Mouse (Mus musculus): ENCODE data around the gene Gtf2ird2.
A peak's percentile ranks its signal among the peaks of the same experiment; 100 is the strongest.

Gene Gtf2ird2

DNA sequence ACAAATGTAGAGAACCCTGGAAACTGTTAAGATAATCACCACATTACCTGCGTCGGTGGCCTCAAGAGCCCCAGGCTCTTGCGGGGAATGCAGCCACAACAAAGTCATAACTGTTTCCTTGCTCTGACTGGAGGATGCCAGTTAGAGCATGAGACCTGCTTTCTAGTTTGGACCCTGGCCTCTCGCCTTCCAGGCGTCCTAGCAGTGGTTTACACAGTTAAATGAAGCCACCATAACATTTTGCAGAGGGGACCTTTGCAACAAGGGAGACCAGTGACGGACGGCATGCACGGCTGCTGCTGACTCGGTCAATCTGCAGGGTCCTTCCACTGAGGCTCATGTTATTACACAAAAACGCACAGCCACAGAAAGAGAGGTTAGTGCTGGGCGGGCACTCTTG is 88.9 kb downstream of the Gtf2ird2 start:
- peak; percentile 43 for DNase-seq

DNA sequence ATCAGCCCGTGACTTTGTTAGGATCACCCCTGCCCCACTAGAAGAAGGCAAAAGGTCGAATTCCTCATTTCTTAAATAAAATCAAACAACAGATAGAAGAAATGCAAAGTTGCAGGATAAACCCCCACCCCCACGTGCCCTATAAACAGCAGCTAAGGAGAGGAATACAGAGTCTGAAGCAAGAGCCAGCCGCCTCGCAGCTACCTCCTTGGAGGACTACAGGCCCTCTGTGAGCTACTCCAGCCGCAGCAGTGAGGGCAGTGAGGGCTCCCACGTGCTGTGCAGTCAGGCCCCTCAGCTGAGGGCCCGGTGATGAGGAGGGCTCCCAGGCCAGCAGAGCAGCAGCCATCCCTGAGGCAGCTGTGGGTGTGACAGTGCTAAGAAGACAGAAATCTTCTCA is 89.9 kb downstream of the Gtf2ird2 start:
- peak; percentile 39 for DNase-seq
